Mouse (Mus musculus) small intestine, adult 2 months (tissue): ENCODE data around the gene Get4.

Experiments used
- CTCF ChIP-seq: fragments of 200-500 bp; IDR thresholded peaks from 2 replicates; pipeline ENCODE4 v1.5.1; 2012; ENCODE audit warnings: low read depth, mild to moderate bottlenecking, control low read depth, inconsistent platforms, low read length, moderate library complexity, mixed read lengths; ENCODE audit not compliant: insufficient replicate concordance, insufficient read length; ENCODE audit errors: extremely low read depth
- POLR2A ChIP-seq: fragments of 200-500 bp; IDR thresholded peaks from 2 replicates; pipeline ENCODE4 v1.6.1; 2012; ENCODE audit warnings: low read depth, mild to moderate bottlenecking, control low read depth, inconsistent platforms, low read length, moderate library complexity

- no peak for TF ChIP-seq POLR2A
- TF ChIP-seq CTCF: no peak
Observed at GRCm38 (mm10) chr5:139220006-139220515, 32.1 kb upstream of the Get4 start.
